Mouse (Mus musculus): ENCODE measurements at regions not wholly inside any gene's neighbourhood (a gene's known extent, or its start where the extent isn't known, plus 50 kb on each side); places are given as distances from the start of the nearest gene placed in this dataset.

DNA sequence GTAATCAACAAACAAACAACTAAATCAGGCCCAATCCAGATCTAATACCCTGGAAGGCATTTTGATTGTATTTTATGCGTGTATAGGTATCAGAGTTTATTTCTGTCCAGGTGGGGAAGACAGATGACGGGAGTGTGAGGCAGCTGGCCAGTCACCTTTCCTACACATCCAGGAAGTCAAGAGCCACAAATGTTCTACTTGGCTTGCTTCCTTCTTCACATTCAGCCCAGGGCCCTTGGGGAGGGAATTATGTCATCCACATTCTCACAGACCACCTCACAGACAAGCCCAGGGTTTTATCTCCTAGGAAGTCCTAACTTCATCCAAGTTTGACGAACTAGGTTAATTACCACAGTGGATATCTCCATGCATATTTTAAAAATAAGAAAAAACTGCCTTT is 68.9 kb upstream of the Arhgap21 start:
- no peak for ATAC-seq (ENCODE audit: low FRiP score)
- H3K9me3 ChIP-seq (replicated peaks), result no peaks in the 10 kb centered on the region
- no peaks in the 10 kb centered on the region for H3K27me3 ChIP-seq (replicated peaks)
- no peak overlapping the region for H3K4me3 ChIP-seq (replicated peaks)
- no peak overlapping the region for H3K4me2 ChIP-seq
- peaks cover 13% of the 10 kb centered on the region; the same call in 1 of the 2 replicates for H3K4me1 ChIP-seq
- no peak overlapping the region for H3K9ac ChIP-seq (replicated peaks)
- no peaks in the 10 kb centered on the region for H3K36me3 ChIP-seq
- WGBS, result 86% methylated on average over 3 of the region's 3 CpGs
- H3K27ac ChIP-seq (replicated peaks), result no peak overlapping the region

DNA sequence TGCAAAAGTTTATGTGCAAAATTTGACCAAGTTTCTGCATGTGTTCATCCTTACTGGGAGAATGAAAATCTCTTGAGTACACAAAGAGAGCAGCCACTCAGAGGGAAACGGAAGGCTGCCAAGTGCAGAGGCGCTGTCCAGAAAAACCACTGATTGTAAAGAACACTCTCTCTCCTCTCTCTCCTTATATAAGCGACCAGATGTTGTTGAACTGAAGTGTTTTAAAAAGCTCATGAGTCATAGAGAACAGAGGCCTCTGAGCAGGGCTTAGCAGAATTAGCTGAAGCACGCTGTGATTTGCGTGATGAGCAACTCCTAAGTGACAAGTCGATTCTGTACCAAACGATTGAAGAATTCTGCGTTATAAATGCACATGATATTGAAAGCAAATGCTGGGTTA is 68.5 kb upstream of the Arhgap21 start:
- no peak overlapping the region for H3K9ac ChIP-seq (replicated peaks)
- no peaks in the 10 kb centered on the region for H3K27me3 ChIP-seq (replicated peaks)
- H3K4me3 ChIP-seq (replicated peaks), result no peak overlapping the region
- ATAC-seq (ENCODE audit: low FRiP score), result no peak
- WGBS, result 55% methylated on average over 8 of the region's 8 CpGs
- H3K4me1 ChIP-seq, result peaks cover 13% of the 10 kb centered on the region; the same call in 1 of the 2 replicates
- H3K27ac ChIP-seq (replicated peaks), result no peak overlapping the region
- no peak overlapping the region for H3K4me2 ChIP-seq
- H3K9me3 ChIP-seq (replicated peaks), result no peaks in the 10 kb centered on the region
- no peaks in the 10 kb centered on the region for H3K36me3 ChIP-seq

DNA sequence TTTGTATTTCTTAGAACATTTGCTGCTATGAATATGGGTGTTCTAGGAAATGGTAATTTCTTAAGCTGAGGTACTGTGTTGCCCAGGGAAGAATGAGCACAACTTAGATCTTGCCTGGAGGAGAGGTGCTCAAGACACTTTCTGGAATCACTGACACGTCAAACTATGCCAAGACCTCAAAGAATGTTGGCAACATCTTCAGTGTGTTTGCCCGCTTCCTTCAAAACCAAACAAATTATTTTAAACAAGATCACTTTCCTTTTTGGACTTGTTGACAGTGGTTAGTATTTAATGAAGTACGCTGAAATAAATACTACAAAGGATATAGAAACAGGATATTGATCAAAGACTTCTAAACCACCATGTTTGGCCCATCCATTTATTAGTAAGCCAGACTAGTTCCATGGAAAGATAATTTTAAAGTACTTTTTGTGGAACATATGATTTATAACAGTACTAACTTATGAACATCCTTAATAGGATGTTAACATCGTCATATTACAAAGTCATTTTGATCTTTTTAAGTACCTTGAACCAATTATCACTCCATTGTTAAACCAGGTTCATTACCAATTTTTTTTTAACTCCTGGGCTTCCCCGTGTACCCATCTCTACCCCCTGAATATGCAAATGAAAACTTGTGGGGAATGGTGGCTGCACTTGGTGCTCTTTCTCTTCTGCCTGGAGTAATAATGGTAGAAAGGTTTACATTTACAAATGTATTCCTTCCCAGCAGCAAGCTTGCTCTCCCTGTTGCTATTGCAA is 67.4 kb upstream of the Arhgap21 start:
- Histone ChIP-seq H3K9me3 (replicated peaks) (no peaks in the 10 kb centered on the region), H3K9ac (replicated peaks) (no peak overlapping the region), H3K27me3 (replicated peaks) (no peaks in the 10 kb centered on the region), H3K27ac (replicated peaks) (no peak overlapping the region), H3K4me2 (no peak overlapping the region), H3K4me1 (peaks cover 13% of the 10 kb centered on the region; the same call in 1 of the 2 replicates), H3K36me3 (no peaks in the 10 kb centered on the region), H3K4me3 (replicated peaks) (no peak overlapping the region)
- no peak for ATAC-seq (ENCODE audit: low FRiP score)
- WGBS, result 76% methylated on average over 5 of the region's 5 CpGs

DNA sequence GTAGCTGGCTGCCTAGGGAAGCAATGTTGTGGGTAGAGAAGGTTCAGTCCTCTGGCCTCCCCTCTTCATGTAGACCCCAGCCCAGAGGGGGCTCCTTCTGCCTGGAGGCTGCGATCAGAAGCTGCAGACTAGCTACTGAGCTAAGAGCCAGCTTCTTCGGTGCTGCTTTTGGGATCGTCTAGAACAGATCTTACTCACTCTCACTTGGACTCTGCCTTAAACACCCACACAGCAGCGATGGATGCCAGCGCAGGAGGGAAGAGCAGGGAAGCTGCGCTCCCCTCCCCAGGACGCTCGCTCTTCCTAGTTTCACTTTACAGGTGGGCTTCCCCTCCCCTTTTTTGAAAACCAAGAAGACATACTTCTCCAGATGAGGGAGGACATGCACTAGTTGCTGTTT is 66.0 kb upstream of the Arhgap21 start:
- H3K36me3 ChIP-seq, result no peaks in the 10 kb centered on the region
- peaks cover 13% of the 10 kb centered on the region; the same call in 1 of the 2 replicates for H3K4me1 ChIP-seq
- no peak overlapping the region for H3K4me2 ChIP-seq
- no peak overlapping the region for H3K9ac ChIP-seq (replicated peaks)
- no peak for ATAC-seq (ENCODE audit: low FRiP score)
- no peaks in the 10 kb centered on the region for H3K27me3 ChIP-seq (replicated peaks)
- no peak overlapping the region for H3K4me3 ChIP-seq (replicated peaks)
- WGBS, result 56% methylated on average over 8 of the region's 8 CpGs
- H3K9me3 ChIP-seq (replicated peaks), result no peaks in the 10 kb centered on the region
- no peak overlapping the region for H3K27ac ChIP-seq (replicated peaks)

DNA sequence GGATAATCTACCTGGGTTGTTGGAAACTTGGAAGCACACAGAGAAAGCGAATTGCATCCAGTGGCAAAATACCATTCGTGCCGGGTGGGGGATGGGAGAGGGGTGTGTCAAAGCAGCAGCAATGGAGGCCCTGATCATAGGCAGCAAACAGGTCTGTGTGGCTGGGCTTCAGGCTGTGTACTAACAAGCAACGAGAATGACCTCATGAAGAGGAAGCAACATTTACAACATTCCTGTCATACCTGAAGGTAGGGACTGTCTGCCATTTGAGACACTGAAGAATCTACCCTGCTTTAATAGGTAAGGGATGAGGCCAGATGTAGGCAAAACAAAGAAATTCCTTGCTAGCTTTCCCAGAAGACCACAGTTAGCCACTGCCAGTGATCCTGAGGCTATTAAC is 62.0 kb upstream of the Arhgap21 start:
- Histone ChIP-seq H3K4me2 (no peak overlapping the region), H3K27ac (replicated peaks) (no peak overlapping the region), H3K27me3 (replicated peaks) (no peaks in the 10 kb centered on the region), H3K4me1 (no peaks in the 10 kb centered on the region), H3K9me3 (replicated peaks) (no peaks in the 10 kb centered on the region), H3K36me3 (no peaks in the 10 kb centered on the region), H3K9ac (replicated peaks) (no peak overlapping the region), H3K4me3 (replicated peaks) (no peak overlapping the region)
- 69% methylated on average over 4 of the region's 4 CpGs for WGBS
- no peak for ATAC-seq (ENCODE audit: low FRiP score)

DNA sequence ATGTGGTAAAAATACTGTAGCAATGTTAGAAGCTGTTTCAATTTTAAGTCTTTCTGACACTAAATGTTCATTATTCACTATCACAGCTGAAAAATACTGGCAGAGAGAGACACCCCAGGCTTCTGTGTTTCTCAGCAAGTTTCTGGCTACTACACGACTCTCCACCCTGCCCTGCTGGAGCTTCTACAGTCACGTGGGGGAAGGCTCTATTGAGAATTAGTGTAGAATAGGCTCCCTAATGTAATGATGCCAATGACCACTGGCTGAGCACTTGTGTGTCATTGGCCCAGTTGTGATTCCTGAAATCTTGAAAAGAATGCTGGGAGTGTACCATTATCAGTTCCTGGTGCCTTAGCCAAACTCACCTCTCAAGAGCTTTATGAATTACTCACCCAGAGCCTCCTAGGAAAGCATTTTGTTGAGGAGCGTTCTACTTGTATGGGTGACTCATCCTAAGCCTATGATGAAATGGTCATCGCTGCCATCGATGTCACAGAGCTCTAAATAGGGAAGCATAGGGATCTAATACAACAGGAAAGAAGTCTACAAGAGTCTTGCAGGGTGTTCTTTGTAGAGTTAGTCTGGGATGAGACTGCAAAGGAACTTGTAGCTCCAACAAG is 60.8 kb upstream of the Arhgap21 start:
- WGBS, result 77% methylated on average over 5 of the region's 5 CpGs
- Histone ChIP-seq H3K27ac (replicated peaks) (no peak overlapping the region), H3K4me3 (replicated peaks) (no peak overlapping the region), H3K9ac (replicated peaks) (no peak overlapping the region), H3K27me3 (replicated peaks) (no peaks in the 10 kb centered on the region), H3K9me3 (replicated peaks) (no peaks in the 10 kb centered on the region), H3K4me2 (no peak overlapping the region), H3K36me3 (no peaks in the 10 kb centered on the region), H3K4me1 (no peaks in the 10 kb centered on the region)
- no peak for ATAC-seq (ENCODE audit: low FRiP score)

DNA sequence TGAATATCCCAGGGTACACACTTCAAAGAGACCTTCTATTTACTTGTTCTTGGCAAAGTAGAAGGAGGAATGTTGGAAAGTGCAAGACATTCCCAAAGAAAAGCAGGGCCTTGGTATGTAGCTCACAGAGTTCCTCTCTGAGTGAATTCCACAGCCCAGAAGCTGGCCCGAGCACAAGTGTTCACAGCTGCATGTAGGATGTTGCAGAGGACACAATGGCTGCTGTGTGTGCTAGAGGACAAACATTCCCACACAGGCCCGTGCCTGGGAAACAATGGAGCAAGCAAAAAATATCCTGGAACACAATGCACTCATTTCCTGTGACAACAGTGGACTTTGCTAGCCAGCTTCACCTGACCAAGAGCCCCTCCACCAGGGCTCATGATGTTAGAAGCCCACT is 59.9 kb upstream of the Arhgap21 start:
- Histone ChIP-seq H3K36me3 (no peaks in the 10 kb centered on the region), H3K27ac (replicated peaks) (no peak overlapping the region), H3K9ac (replicated peaks) (no peak overlapping the region), H3K4me1 (no peaks in the 10 kb centered on the region), H3K4me2 (no peak overlapping the region), H3K27me3 (replicated peaks) (no peaks in the 10 kb centered on the region), H3K9me3 (replicated peaks) (no peaks in the 10 kb centered on the region), H3K4me3 (replicated peaks) (no peak overlapping the region)
- 38% methylated on average over 2 of the region's 2 CpGs for WGBS
- no peak for ATAC-seq (ENCODE audit: low FRiP score)

DNA sequence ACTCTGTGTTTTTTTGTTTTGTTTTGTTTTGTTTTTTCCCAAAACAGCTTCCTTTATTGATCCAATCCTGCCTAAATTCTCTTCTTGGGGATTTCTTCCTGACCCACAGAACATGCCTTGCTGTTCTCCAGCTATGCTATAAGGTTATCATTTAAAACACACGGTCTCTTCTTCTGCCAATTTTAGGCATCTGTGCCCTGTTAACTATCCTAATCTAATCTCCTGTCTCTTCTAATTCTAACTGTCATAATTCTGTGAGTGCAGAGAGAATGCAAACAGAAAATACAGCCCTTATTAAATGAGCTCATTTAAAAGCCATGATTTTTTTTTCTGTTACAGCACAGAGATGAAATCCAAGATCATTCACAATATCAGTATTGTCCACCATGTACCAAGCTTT is 49.9 kb upstream of the Arhgap21 start:
- H3K27ac ChIP-seq (replicated peaks), result no peak overlapping the region
- no peaks in the 10 kb centered on the region for H3K4me1 ChIP-seq
- no peak overlapping the region for H3K9ac ChIP-seq (replicated peaks)
- H3K9me3 ChIP-seq (replicated peaks), result no peaks in the 10 kb centered on the region
- H3K4me3 ChIP-seq (replicated peaks), result no peak overlapping the region
- no peak overlapping the region for H3K4me2 ChIP-seq
- 62% methylated on average over 1 of the region's 1 CpGs for whole genome bisulfite sequencing
- no peaks in the 10 kb centered on the region for H3K27me3 ChIP-seq (replicated peaks)
- ATAC-seq (ENCODE audit: low FRiP score), result no peak
- H3K36me3 ChIP-seq, result no peaks in the 10 kb centered on the region
